Mouse (Mus musculus): ENCODE data around the gene Eif4g1. TPM values are rescaled to one million over a fixed set of nuclear protein-coding genes. Genes with fewer than 3 reads are reported as not detected.

The Eif4g1 gene
- polyA plus RNA-seq, 1 experiment from 2014 or later = 70.9 TPM

GRCm38 (mm10) chr16:20676702-20677101 lies 8.6 kb downstream of the Eif4g1 start:
- WGBS (ENCODE audit: insufficient replicate concordance) = 79% methylated on average over 4 of the region's 4 CpGs
- Histone ChIP-seq H3K36me3 (replicated peaks; ENCODE audit: insufficient read depth, low read length) (peaks cover 69% of the 10 kb centered on the region), H3K4me2 (ENCODE audit: low read depth, low read length) (no peak overlapping the region), H3K27me3 (ENCODE audit: insufficient read depth, low read length) (no peaks in the 10 kb centered on the region), H3K4me3 (ENCODE audit: low read depth, low read length) (no peak overlapping the region), H3K4me1 (ENCODE audit: insufficient read depth) (peaks cover 35% of the 10 kb centered on the region), H3K9me3 (ENCODE audit: low read length) (no peaks in the 10 kb centered on the region), H3K27ac (ENCODE audit: low read depth) (no peak overlapping the region), H3K9ac (replicated peaks) (no peak overlapping the region)
- TF ChIP-seq EP300 (IDR thresholded peaks at IDR 0.05; ENCODE audit: low read depth) (no peak), CTCF (IDR thresholded peaks at IDR 0.05; ENCODE audit: low read depth) (peak; percentile 32)
- ATAC-seq (no peak), DNase-seq (no peak)

- H3K27me3 ChIP-seq (ENCODE audit: insufficient read depth, low read length) = no peaks in the 10 kb centered on the region
- H3K4me1 ChIP-seq (ENCODE audit: insufficient read depth) = peaks cover 29% of the 10 kb centered on the region
- WGBS (ENCODE audit: insufficient replicate concordance) = 81% methylated on average over 5 of the region's 5 CpGs
- H3K27ac ChIP-seq (ENCODE audit: low read depth) = peak overlapping the region; percentile 69
- H3K4me3 ChIP-seq (ENCODE audit: low read depth, low read length) = no peak overlapping the region
- peak overlapping the region; percentile 64; the same call in 1 of the 2 replicates for H3K4me2 ChIP-seq (ENCODE audit: low read depth, low read length)
- peaks cover 76% of the 10 kb centered on the region for H3K36me3 ChIP-seq (replicated peaks; ENCODE audit: insufficient read depth, low read length)
- H3K9ac ChIP-seq (replicated peaks) = peak overlapping the region; percentile 16; the same call in 1 of the 2 replicates
- TF ChIP-seq CTCF (IDR thresholded peaks at IDR 0.05; ENCODE audit: low read depth) (no peak), EP300 (IDR thresholded peaks at IDR 0.05; ENCODE audit: low read depth) (no peak)
- no peaks in the 10 kb centered on the region for H3K9me3 ChIP-seq (ENCODE audit: low read length)
- no peak for DNase-seq
- no peak for ATAC-seq
These were observed 9.3 kb downstream of the Eif4g1 start for GRCm38 (mm10) chr16:20677380-20677779.

DNA sequence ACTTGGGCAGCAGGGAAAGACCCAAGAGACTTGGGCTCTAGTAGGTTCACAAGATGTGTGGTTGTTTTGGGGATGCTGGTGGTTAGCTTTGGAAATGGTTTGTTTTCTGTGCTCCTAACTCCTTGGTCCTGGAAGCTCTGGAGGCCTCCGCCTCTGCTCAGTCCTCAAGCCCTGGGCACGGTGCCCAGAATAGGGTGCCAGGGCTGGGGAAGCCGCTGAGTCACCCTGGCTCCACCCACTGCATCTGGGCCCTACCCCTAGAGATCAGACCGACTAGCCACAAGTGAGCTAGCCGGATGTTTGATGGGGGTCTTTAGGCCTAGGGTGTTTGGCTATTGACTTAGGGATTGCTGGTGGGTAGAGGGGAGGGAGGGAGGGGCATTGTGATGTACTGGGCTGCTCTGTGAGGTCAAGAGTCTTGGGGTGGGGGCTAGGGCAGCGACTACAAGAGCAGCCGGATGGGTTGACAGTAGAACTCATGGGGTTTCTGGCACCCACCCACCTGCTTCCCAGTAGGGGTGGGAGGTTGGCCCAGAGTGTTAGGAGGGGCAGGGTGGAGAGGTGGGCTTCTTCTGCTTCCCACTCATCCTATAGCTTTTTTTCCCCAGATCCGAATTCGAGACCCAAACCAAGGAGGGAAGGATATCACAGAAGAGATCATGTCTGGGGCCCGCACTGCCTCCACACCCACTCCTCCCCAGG lies 10.0 kb downstream of the Eif4g1 start:
- Histone ChIP-seq H3K4me2 (ENCODE audit: low read depth, low read length) (peak overlapping the region; percentile 64), H3K9me3 (ENCODE audit: low read length) (no peaks in the 10 kb centered on the region), H3K4me3 (ENCODE audit: low read depth, low read length) (peak overlapping the region; percentile 31), H3K9ac (replicated peaks) (peak overlapping the region; percentile 16; the same call in 1 of the 2 replicates), H3K36me3 (replicated peaks; ENCODE audit: insufficient read depth, low read length) (peaks cover 83% of the 10 kb centered on the region), H3K27ac (ENCODE audit: low read depth) (peak overlapping the region; percentile 69), H3K27me3 (ENCODE audit: insufficient read depth, low read length) (no peaks in the 10 kb centered on the region), H3K4me1 (ENCODE audit: insufficient read depth) (peaks cover 29% of the 10 kb centered on the region)
- 60% methylated on average over 10 of the region's 10 CpGs for WGBS (ENCODE audit: insufficient replicate concordance)
- TF ChIP-seq EP300 (IDR thresholded peaks at IDR 0.05; ENCODE audit: low read depth) (no peak), CTCF (IDR thresholded peaks at IDR 0.05; ENCODE audit: low read depth) (no peak)
- DNase-seq (peak; percentile 92), ATAC-seq (peak; percentile 70)

DNA sequence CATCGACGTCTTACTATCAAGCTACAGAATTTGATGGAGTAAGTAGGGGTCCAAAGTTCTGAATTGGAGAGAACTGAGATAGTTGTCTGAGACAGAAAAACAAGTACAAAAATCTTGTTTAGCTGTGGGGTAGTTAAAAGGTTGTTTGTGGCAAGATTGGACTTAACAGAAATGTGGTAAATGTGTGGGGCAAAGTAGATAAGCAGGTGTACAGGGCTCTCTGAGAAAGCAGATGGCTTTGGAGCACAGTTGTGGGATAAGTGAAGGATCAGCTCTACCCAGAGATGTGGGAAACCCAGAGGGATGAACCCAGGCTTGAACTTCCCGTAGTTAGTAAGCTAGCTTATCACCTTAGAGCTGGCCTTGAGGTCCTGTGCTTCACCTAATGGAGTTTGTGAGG lies 22.7 kb downstream of the Eif4g1 start:
- Histone ChIP-seq H3K9me3 (ENCODE audit: low read length) (no peaks in the 10 kb centered on the region), H3K4me3 (ENCODE audit: low read depth, low read length) (no peak overlapping the region), H3K27me3 (ENCODE audit: insufficient read depth, low read length) (peaks cover 14% of the 10 kb centered on the region), H3K4me1 (ENCODE audit: insufficient read depth) (peaks cover 20% of the 10 kb centered on the region), H3K4me2 (ENCODE audit: low read depth, low read length) (no peak overlapping the region), H3K27ac (ENCODE audit: low read depth) (no peak overlapping the region), H3K9ac (replicated peaks) (no peak overlapping the region), H3K36me3 (replicated peaks; ENCODE audit: insufficient read depth, low read length) (peaks cover 64% of the 10 kb centered on the region)
- DNase-seq = no peak
- no peak for ATAC-seq
- TF ChIP-seq CTCF (IDR thresholded peaks at IDR 0.05; ENCODE audit: low read depth) = no peak
- TF ChIP-seq EP300 (IDR thresholded peaks at IDR 0.05; ENCODE audit: low read depth) = peak; percentile 54
- 69% methylated on average over 3 of the region's 3 CpGs for WGBS (ENCODE audit: insufficient replicate concordance)

DNA sequence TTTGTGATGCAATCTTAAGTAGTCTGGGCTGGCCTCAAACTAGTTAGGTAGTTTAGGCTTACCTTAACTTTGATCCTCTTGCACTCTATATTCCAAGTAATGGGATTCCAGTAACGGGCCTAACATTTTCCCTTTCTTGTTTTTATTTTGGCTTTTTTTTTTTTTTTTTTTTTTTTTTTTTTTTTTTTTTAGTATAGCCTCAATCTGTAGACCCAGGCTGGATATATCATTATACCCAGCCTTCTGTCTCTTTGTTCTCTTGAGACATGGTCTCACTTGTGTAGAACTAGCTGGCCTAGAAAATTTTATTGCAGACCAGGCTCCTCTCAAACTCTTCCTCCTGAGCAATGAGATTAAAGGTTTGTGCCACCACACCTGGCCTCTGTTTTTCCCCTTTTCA lies 23.5 kb downstream of the Eif4g1 start:
- DNase-seq = no peak
- no peak overlapping the region for H3K4me2 ChIP-seq (ENCODE audit: low read depth, low read length)
- no peak overlapping the region for H3K9ac ChIP-seq (replicated peaks)
- H3K36me3 ChIP-seq (replicated peaks; ENCODE audit: insufficient read depth, low read length) = peaks cover 55% of the 10 kb centered on the region
- 63% methylated on average over 1 of the region's 1 CpGs for WGBS (ENCODE audit: insufficient replicate concordance)
- H3K27ac ChIP-seq (ENCODE audit: low read depth) = no peak overlapping the region
- no peaks in the 10 kb centered on the region for H3K9me3 ChIP-seq (ENCODE audit: low read length)
- no peak for ATAC-seq
- H3K4me3 ChIP-seq (ENCODE audit: low read depth, low read length) = no peak overlapping the region
- no peak for TF ChIP-seq CTCF (IDR thresholded peaks at IDR 0.05; ENCODE audit: low read depth)
- no peak for TF ChIP-seq EP300 (IDR thresholded peaks at IDR 0.05; ENCODE audit: low read depth)
- peaks cover 27% of the 10 kb centered on the region for H3K4me1 ChIP-seq (ENCODE audit: insufficient read depth)
- H3K27me3 ChIP-seq (ENCODE audit: insufficient read depth, low read length) = peaks cover 20% of the 10 kb centered on the region

DNA sequence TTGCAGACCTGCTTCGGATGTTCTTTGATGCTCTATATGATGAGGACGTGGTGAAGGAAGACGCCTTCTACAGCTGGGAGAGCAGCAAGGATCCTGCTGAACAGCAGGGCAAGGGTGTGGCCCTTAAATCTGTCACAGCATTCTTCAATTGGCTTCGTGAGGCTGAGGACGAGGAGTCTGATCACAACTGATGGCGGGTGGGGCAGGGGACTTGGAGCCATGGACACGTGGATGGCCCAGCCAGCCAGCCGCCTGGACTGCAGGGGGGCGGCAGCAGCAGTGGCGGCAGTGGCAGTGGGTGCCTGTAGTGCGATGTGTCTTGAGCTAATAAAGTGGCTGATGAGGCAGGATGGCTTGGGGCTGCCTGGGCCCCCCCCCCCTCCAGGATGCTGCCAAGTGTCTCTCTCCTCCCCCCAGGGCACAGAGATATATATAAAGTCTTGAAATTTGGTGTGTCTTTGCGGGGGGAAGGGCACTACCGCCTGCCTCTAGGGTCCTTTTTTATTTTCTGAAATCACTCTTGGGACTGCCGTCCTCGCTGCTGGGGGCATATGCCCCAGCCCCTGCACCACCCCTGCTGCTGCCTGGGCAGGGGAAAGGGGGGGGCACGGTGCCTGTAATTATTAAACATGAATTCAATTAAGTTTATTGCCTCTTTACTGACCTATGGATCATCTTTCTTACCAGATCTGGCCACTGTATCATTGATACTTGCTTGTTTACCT lies 24.3 kb downstream of the Eif4g1 start:
- TF ChIP-seq CTCF (IDR thresholded peaks at IDR 0.05; ENCODE audit: low read depth) (no peak), EP300 (IDR thresholded peaks at IDR 0.05; ENCODE audit: low read depth) (no peak)
- WGBS (ENCODE audit: insufficient replicate concordance) = 69% methylated on average over 16 of the region's 16 CpGs
- no peak overlapping the region for H3K4me3 ChIP-seq (ENCODE audit: low read depth, low read length)
- peak overlapping the region; percentile 94; the same call in 1 of the 2 replicates for H3K4me2 ChIP-seq (ENCODE audit: low read depth, low read length)
- H3K27me3 ChIP-seq (ENCODE audit: insufficient read depth, low read length) = peaks cover 20% of the 10 kb centered on the region
- H3K36me3 ChIP-seq (replicated peaks; ENCODE audit: insufficient read depth, low read length) = peaks cover 47% of the 10 kb centered on the region
- no peaks in the 10 kb centered on the region for H3K9me3 ChIP-seq (ENCODE audit: low read length)
- H3K9ac ChIP-seq (replicated peaks) = no peak overlapping the region
- peaks cover 27% of the 10 kb centered on the region for H3K4me1 ChIP-seq (ENCODE audit: insufficient read depth)
- DNase-seq (no peak), ATAC-seq (0 out of 2 replicates have a peak, but pooled peaks have one; percentile 0)
- H3K27ac ChIP-seq (ENCODE audit: low read depth) = no peak overlapping the region
